Mouse (Mus musculus) R1 (cell line): ENCODE measurements around the gene Chrm3.

Source experiments
- DNase-seq: peaks from one replicate; pipeline ENCODE4 v3.0.0-alpha.2; 2018; ENCODE audit warnings: low read depth, low spot score

Chrm3 gene

DNA sequence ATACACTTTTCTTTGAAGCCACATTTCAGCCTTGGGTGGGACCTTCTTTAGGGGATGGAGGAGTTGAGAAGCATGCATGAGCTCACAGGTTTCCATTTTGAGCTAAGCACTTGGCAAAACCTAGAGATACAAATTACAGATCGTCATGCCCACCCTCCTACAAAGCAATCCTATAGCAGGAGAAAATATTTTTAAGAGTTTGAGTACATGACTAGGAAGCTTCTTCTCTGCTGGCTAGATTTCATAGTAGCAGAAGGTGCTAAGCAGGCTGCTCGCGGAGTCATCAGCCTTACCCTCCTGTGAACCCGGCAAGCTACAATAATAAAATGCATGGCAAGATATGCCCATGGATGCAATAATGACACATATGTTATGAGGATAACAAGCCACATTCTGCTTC is 124.4 kb downstream of the Chrm3 start:
- no peak for DNase-seq

DNA sequence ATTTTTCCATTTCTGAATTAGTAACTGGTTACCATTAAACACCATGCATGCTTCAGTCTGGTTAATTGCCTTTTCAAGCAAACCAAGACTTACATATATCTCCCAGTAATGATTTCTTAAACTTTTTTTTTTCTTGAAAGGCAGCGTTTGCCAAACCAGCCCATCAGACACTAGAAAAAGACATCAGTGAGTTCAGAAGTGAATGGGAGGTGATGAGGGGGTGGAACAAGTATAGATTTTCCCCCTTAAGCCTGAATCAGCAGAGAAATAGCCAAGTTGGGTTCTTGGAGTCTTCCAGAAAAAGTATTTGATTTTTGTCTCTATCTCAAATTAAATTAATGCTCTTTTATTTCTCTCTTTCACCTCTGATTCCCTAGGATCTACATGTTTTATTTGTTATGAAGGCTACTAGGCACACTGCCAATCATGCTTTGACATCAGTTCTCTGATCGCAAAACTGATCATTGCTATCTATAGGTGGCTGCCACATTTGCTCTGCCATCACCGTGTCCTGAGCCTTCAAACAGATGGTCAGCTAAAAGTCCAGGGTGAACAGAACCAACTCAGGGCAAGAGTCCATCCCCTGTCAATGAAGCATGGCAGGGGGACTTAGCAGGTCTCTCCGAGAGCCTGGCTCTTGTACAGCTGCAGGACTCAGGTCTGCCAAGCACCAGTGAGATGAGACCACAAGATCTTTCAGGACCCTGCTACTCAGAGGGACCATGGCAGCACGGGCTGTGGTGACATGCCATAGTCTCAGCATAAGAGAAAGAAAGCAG is 125.1 kb downstream of the Chrm3 start:
- no peak for DNase-seq

- DNase-seq = no peak
Observed at GRCm38 (mm10) chr13:10220403-10220802, 140.2 kb downstream of the Chrm3 start.

DNA sequence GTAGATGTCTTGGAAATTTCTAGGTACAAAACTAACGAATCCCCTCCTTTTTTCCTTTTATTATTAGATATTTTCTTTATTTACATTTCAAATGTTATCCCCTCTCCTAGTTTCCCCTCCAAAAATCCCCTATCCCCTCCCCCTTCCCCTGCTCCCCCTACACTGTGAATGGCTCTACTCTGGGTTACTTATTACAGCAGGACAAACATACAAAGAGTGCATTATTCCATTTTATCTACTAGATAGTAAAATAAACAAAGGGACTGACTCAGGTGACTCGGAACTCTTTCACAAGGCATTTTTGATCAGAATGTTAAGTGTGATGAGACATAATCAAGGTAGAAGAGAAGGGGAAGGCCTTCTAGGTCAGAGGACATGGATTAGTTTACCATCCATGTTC is 148.5 kb downstream of the Chrm3 start:
- no peak for DNase-seq

GRCm38 (mm10) chr13:10210522-10211244 is 150.0 kb downstream of the Chrm3 start:
- no peak for DNase-seq

DNA sequence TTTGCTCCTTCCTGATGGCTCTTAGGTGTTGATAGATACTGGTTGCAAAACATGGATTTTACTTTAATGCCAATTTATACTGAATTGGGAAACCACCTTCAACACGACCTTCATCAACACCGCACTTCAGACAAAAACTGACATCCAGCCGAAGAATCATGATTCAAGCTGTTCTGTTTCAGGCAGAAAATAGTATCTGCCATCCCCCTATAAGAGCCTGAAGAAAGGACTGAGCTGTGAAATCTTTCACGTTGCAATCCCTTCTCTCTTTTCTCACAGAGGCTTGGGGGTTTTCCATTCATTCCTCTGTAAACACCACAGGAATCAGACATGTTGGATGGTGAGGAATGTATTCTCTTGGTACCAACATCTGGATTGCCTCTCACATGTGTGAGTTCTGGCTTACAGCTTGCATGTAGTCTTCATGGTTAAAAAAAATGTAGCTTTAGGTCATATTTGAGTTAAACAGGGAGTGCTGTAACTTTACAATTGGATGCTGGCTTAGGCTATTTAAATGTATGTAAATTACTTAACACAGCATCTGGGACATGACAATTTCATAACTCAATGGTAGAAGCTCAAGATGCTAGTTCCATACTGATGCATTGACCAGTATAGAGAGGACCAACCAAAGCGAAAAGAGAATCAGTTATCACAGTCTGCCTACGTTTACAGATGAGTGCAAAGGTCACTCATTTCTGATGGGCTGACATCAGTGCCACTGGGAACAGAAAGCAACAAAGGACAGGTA is 161.3 kb downstream of the Chrm3 start:
- no peak for DNase-seq

GRCm38 (mm10) chr13:10189829-10190228 is 170.8 kb downstream of the Chrm3 start:
- DNase-seq = no peak

DNA sequence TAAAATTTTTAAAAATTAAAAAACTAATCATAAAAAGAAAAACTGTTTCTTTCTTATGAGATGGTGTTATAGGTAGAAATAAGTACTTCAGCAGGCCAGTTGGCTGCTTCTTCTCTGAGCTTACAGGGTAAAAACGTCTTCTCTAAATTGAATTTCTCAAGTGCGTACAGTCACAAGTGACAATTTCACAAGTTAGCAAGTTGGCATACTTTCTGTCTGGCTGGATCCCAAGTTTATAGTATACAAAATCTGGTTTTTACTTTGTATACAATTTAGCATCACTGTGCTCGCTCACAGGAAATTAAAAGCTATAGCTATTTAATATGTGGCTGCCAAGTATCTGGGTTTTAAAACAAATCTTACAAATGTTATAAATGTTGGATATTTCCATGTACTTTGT is 172.7 kb downstream of the Chrm3 start:
- no peak for DNase-seq

DNA sequence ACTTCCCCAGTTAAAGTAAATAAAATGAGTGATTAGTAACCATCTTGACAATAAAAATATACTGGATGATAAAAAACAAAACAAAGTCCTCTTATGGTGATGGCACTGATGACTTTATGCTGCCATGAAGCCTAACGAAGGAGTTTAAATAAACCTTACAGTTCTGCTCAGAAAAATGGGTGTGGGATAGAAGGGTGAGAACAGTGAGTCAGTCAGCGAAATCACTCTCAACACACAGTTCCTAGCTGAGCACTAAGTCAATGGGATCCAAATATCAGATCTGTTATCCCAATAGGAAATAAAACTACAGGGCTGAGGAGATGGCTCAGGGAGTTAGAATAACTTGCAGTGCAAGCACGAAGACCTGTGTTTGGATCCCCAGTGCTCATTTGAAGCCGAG is 176.8 kb downstream of the Chrm3 start:
- no peak for DNase-seq

DNA sequence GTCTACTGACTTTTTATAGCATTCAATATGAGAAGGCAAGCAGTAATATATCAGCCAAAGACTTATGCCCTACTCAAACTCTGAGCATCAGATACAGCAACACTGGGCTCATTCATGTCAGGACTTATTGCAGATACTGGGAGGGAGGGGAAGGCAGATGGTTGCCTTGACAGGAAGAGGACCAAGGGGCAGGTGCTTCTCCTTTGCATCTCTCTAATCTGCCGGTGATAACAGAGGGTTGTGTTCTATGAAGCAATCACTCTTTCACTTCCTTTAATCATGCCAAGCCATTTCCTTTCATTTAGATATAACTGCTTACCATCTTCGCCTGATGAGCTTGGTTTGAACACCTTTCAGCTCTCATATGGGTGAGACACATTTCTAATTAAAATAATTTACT is 177.9 kb downstream of the Chrm3 start:
- no peak for DNase-seq

DNA sequence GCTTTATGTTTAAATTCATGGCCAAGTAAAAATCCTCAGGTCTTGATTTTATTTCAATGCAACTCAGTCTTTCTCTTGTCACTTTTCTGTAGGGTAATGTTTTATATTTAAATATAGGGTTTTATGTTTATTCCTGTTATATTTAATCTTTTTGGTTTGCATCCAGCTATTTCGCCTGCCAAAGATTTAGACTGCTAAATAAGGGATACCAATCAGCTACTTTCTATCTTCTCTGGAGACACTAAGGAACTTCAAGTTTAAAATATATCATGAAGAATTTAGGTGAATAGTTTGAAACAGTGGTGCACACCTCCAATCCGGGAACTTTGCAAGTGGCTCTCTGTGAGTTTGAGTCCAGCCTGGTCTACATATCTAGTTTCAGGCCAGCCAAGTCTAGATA is 190.1 kb downstream of the Chrm3 start:
- no peak for DNase-seq

GRCm38 (mm10) chr13:10163354-10163753 is 197.3 kb downstream of the Chrm3 start:
- DNase-seq = no peak

- no peak for DNase-seq
Observed at GRCm38 (mm10) chr13:10157496-10157895, 203.2 kb downstream of the Chrm3 start.

- DNase-seq = no peak
Observed at GRCm38 (mm10) chr13:10140573-10140972, 220.1 kb downstream of the Chrm3 start.

DNA sequence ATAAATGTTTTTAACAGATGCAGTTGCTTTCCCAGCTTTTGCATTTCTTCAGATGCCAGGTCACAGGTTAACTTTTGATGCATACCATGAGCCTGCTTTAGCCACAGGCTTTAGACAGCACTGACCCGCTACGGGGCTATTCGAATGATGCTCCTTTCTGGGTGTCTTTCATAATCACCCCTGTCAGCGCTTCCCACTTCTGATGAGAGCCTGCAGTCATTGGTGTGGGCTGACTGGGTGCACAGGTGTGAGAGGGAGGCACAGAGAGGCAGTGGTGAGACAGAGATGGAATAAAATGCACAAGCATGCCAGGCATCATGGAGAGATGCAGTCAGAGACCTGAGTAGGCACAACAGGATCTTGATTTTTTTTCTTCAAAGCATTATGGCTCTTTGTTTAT is 221.8 kb downstream of the Chrm3 start:
- DNase-seq = no peak

- DNase-seq = no peak
Observed at GRCm38 (mm10) chr13:10131064-10131463, 229.6 kb downstream of the Chrm3 start.

DNA sequence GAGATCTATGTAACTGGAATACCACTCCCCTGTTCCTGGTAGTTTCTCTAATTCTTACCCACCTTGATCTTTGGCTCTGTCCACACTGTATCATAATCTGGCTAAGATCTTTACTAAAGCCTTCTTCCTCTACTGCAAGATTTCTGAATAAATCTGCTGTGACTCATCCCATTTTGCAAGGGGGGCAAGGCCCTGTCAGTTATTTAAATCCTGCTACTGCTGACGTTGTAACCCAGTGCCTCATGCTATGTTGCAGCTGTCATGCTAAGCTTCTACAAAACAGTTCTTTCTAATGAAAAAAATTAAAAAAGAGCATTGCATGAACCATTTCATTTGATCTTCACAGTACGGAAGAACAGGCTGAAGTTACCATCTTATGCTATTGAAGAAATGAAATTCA is 248.4 kb downstream of the Chrm3 start:
- DNase-seq = no peak

DNA sequence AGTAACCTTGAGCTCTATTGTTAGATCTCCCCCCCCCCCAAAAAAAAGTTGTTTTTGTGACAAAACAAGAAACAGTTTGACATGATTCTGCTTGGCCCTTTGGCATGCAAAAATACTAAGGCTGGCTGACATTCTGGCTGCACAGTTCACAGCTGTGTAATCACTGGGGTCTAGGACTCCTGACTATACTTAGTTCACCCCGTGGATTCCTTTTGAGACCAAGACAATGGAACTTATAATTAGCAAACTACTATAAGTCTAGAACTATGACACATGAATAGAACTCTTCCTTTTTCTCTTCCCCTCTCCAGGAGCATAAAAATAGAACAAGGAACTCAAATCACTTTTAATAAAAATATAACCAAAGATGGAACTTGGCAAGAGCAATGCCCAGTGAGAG is 251.1 kb downstream of the Chrm3 start:
- no peak for DNase-seq

DNA sequence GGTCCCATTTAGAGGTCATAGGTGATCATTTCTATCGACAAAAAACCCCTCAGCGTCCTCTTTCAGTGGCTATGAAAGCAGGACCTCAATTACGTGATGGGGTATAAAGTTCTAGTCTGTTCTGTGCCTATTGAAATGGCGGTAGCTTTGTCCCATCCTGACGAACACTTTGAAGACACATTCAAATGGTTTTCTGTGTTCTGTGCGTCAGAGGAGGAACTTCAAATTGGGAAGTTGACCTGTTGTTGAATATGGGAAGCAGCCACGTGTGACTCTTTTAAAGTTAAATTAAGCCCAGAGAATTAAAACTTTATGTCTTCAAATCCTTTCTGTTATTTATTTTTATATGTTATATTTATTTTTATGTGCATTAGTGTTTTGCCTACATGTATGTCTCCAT is 253.3 kb downstream of the Chrm3 start:
- no peak for DNase-seq

- DNase-seq = no peak
Observed at GRCm38 (mm10) chr13:10090778-10091177, 269.9 kb downstream of the Chrm3 start.

DNA sequence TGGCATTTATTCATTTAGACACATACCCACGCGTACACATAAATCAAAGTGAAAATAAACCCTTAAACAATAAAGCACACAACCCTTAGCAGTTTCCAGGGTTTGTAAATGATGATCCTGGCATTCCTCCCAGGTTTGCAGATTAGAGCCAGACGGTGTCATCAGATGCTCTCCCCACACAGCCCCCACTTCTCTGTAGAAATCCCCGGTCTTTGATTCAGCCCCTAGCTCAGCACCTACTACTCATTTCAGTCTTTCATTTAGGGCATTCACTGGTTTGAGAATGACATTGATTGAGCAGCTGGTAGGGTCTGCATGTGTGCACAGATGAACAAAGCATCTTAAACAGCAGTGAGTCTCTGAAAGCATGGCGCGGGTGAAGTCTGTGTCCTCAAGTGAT is 274.3 kb downstream of the Chrm3 start:
- DNase-seq = no peak

DNA sequence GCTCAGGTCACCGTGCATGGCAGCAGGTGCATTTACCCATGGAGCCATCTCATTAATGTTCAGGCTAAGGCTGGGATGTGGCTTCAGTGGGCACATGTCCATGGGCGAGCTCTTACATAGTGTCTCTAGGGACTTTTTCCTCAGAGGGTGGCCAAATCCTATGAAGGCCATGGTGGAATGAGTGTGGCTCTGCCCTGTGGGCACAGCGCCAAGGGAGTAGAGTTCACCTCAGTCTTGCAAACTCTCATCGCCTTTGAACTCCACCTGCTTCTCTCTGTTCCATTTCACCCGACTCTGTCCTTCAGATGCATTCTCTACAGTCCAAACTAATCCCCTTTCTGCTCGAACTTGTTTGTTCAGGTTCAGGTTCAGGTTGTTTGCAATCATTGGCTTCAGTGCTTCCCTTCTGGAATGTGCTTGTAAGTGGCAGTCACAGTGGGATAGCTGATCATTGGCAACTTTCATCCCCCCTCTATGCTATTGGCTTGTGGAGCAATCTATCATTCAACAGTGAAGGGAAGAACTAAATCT is 278.7 kb downstream of the Chrm3 start:
- DNase-seq = no peak
